Mouse (Mus musculus) ES-E14 (cell line): ENCODE measurements around the gene Hspa4. TPM values are rescaled to one million over a fixed set of nuclear protein-coding genes. Genes with fewer than 3 reads are reported as not detected.

Source experiments
- DNase-seq: peaks from one replicate; pipeline ENCODE4 v3.0.0-alpha.2; 2013; ENCODE audit warnings: low read depth, low spot score
- H3K27ac ChIP-seq: 2 replicates; pipeline ENCODE4 v1.5.1; 2012; ENCODE audit warnings: low read depth, mild to moderate bottlenecking, low read length, moderate library complexity, mixed read lengths; ENCODE audit not compliant: poor library complexity, insufficient read depth, severe bottlenecking
- H3K36me3 ChIP-seq: 2 replicates; pipeline ENCODE4 v1.6.1; 2012; ENCODE audit warnings: mild to moderate bottlenecking, low read length, moderate library complexity, mixed read lengths; ENCODE audit not compliant: control insufficient read depth, poor library complexity, insufficient read depth, severe bottlenecking
- H3K4me1 ChIP-seq, 2 experiments: fragments of 150-350 bp in 1 of 2; sonication (generic) in 1 of 2; 2 replicates each; pipeline ENCODE4 v1.6.1; 2012; ENCODE audit warnings: low read length in 2 of 2, mild to moderate bottlenecking in 1 of 2, mixed read lengths in 1 of 2; ENCODE audit not compliant: control insufficient read depth in 2 of 2, insufficient read depth in 2 of 2, poor library complexity in 1 of 2
- H3K4me3 ChIP-seq, 2 experiments: fragments of 150-350 bp in 1 of 2; sonication (generic) in 1 of 2; 2 replicates each; pipeline ENCODE4 v1.5.1; 2012; ENCODE audit warnings: low read length in 2 of 2, low read depth in 1 of 2, mild to moderate bottlenecking in 1 of 2, mixed read lengths in 1 of 2; ENCODE audit not compliant: insufficient read depth in 1 of 2, poor library complexity in 1 of 2, severe bottlenecking in 1 of 2
- H3K9ac ChIP-seq: 2 replicates; pipeline ENCODE4 v1.6.1; 2012; ENCODE audit warnings: low read depth, mild to moderate bottlenecking, low read length, mixed read lengths; ENCODE audit not compliant: poor library complexity, insufficient read depth, severe bottlenecking
- H3K9me3 ChIP-seq: fragments of 150-350 bp; sonication (generic); 2 replicates; pipeline ENCODE4 v1.6.1; 2012; ENCODE audit warnings: low read depth, mild to moderate bottlenecking, low read length; ENCODE audit not compliant: control insufficient read depth, insufficient read depth
- CHD2 ChIP-seq: IDR thresholded peaks from 2 replicates; pipeline ENCODE4 v1.6.1; 2014; ENCODE audit warnings: mild to moderate bottlenecking, low read depth, low read length, inconsistent platforms
- HCFC1 ChIP-seq: IDR thresholded peaks from 2 replicates; pipeline ENCODE4 v1.6.1; 2012; ENCODE audit warnings: low read length, inconsistent platforms, borderline replicate concordance; ENCODE audit not compliant: insufficient read depth
- MAFK ChIP-seq: IDR thresholded peaks from 2 replicates; pipeline ENCODE4 v1.6.1; 2014; ENCODE audit warnings: mild to moderate bottlenecking, low read depth, low read length, inconsistent platforms; ENCODE audit not compliant: insufficient read depth
- ZC3H11A ChIP-seq: IDR thresholded peaks from 2 replicates; pipeline ENCODE4 v1.6.1; 2012; ENCODE audit warnings: low read depth, mild to moderate bottlenecking, inconsistent platforms, low read length, borderline replicate concordance
- ZNF384 ChIP-seq: IDR thresholded peaks from 2 replicates; pipeline ENCODE4 v1.6.1; 2012; ENCODE audit warnings: low read depth, low read length, inconsistent platforms
- in situ Hi-C, 2 experiments: fragments of 600-800 bp; cut with MboI; formaldehyde crosslinking; loops; one replicate each; pipeline ENCODE4 v1.15.1; 2025; ENCODE audit warnings: low sequenced_read_pairs in 2 of 2, inconsistent platforms in 1 of 2; ENCODE audit not compliant: unreplicated experiment in 2 of 2
- total RNA-seq: library from RNA; depleted of rRNA; stranded (reverse); fragments of 300-350 nt; gene quantifications from 2 replicates; pipeline ENCODE4 v1.2.3, GENCODE M21; 2012; rRNA removed

The Hspa4 gene
- total RNA-seq, 1 experiment: 280 TPM

DNA sequence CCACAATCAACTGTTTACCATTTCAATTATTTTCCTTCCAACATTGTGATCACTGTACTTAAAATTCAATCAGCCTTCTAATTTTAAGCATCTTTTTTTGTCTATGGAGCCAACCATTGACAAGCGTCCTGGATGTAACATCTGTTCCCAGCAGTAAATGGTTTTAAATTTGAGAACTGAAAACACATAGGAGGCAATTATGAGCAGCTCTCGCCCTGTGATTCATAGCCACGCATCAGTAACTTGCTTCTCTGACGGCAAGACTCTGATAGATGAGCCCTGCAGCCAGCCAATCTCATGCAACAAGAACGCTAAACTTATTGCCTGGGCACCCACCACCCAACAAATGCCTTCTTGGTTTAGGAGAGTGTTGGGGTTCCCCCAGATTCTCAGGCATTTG is 68.4 kb downstream of the Hspa4 start:
- no peak for DNase-seq
- in situ Hi-C loops: no loop called here
- Histone ChIP-seq H3K36me3 (no peaks in the 10 kb centered on the region), H3K27ac (no peak overlapping the region), H3K4me1 (no peaks in the 10 kb centered on the region), H3K9ac (no peak overlapping the region), H3K9me3 (no peaks in the 10 kb centered on the region), H3K4me3 (no peak overlapping the region)
- no peak for TF ChIP-seq ZNF384
- TF ChIP-seq HCFC1: no peak
- TF ChIP-seq ZC3H11A: no peak

DNA sequence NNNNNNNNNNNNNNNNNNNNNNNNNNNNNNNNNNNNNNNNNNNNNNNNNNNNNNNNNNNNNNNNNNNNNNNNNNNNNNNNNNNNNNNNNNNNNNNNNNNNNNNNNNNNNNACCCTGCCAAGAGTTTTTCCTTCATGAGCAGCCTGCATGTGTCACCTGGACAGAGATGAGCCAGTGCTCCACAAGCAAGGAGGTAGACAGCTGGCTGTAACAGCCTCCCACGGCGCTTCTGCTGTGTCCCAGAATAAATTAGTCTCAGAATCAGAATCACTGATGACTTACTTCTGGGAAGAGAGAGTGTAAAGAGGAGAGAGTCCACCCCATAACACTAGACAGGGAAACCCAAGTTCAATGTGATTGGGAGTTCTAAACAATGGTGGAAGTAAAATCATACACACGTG is 71.2 kb downstream of the Hspa4 start:
- Histone ChIP-seq H3K36me3 (no peaks in the 10 kb centered on the region), H3K9me3 (no peaks in the 10 kb centered on the region), H3K4me1 (no peaks in the 10 kb centered on the region), H3K4me3 (no peak overlapping the region), H3K27ac (no peak overlapping the region), H3K9ac (no peak overlapping the region)
- TF ChIP-seq HCFC1 (no peak), MAFK (no peak), CHD2 (no peak), ZNF384 (no peak), ZC3H11A (no peak)
- in situ Hi-C loops: no loop called here
- no peak for DNase-seq

DNA sequence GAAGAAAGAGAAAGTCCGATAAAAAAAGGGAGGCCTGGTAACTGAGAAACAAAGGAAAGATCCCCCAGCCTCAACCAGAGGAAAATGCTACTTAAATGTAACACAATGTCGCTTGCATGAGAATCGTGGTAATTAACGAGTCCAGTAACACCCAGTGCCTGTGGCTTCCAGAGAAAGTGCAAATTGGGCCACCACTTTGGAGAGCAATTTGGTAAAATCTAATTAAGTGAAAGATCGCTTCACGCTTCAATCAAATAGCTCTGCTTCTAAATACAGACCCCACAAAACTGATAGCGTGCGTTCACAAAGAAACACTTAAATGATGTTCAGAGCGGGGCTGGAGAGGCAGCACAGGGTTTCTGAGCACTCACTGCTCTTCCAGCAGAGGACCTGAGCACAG is 89.4 kb downstream of the Hspa4 start:
- no peak for DNase-seq
- no peak overlapping the region for H3K27ac ChIP-seq
- 0 out of 4 replicates have a peak, but pooled peaks cover 0 to 1% of the 10 kb centered on the region in 2 experiments for H3K4me1 ChIP-seq
- no peaks in the 10 kb centered on the region for H3K9me3 ChIP-seq
- no peaks in the 10 kb centered on the region for H3K36me3 ChIP-seq
- no peak overlapping the region for H3K9ac ChIP-seq
- H3K4me3 ChIP-seq: no peak overlapping the region
- in situ Hi-C loops: no loop called here
- TF ChIP-seq HCFC1: no peak
- no peak for TF ChIP-seq ZC3H11A
- no peak for TF ChIP-seq ZNF384
- TF ChIP-seq CHD2: no peak
- TF ChIP-seq MAFK: no peak

Other genes starting within 250 kb of the Hspa4 start
- 8.4 and 12.9 TPM in 2 replicates for gene Zcchc10, start 24.2 kb upstream of the Hspa4 start, total RNA-seq
- 82.2 and 97.2 TPM in 2 replicates for gene Aff4, start 50.4 kb upstream of the Hspa4 start, total RNA-seq
- not detected in 2 replicates for gene Leap2, start 122.7 kb upstream of the Hspa4 start, total RNA-seq
- gene Uqcrq, start 130.4 kb upstream of the Hspa4 start, total RNA-seq: 57.8 and 76.9 TPM in 2 replicates
- gene Gdf9, start 130.6 kb upstream of the Hspa4 start, total RNA-seq: 0.21 and 0.45 TPM in 2 replicates
- gene Gm10447, start 156.7 kb upstream of the Hspa4 start, total RNA-seq: not detected in 2 replicates
- gene Shroom1, start 156.7 kb upstream of the Hspa4 start, total RNA-seq: 0.74 and 1.7 TPM in 2 replicates
- not detected in 2 replicates for gene Gm9837, start 170.0 kb upstream of the Hspa4 start, total RNA-seq
- gene Gm9945, start 179.7 kb upstream of the Hspa4 start, total RNA-seq: not detected in 2 replicates
- 0.11 and 0.13 TPM in 2 replicates for gene Sowaha, start 179.8 kb upstream of the Hspa4 start, total RNA-seq
- 14.3 and 16.8 TPM in 2 replicates for gene Sept8, start 218.8 kb upstream of the Hspa4 start, total RNA-seq